Mouse (Mus musculus) myocyte (in vitro differentiated cells): ENCODE results near the gene Tsga13.

Source experiments
- CEBPB ChIP-seq: IDR thresholded peaks from 2 replicates; pipeline ENCODE4 v1.6.1; 2011; ENCODE audit warnings: mild to moderate bottlenecking, moderate library complexity; ENCODE audit not compliant: poor library complexity, insufficient read depth, severe bottlenecking
- MAX ChIP-seq: IDR thresholded peaks from one replicate; pipeline ENCODE4 v1.6.1; 2011; ENCODE audit warnings: low read depth, mild to moderate bottlenecking, control low read depth
- POLR2A ChIP-seq: IDR thresholded peaks from one replicate; pipeline ENCODE4 v1.6.1; 2011; ENCODE audit warnings: low read depth, mild to moderate bottlenecking, control low read depth, moderate library complexity; ENCODE audit not compliant: insufficient read length

- TF ChIP-seq MAX (no peak), POLR2A (no peak), CEBPB (no peak)
Observed at GRCm38 (mm10) chr6:30922821-30923220, 7.4 kb upstream of the Tsga13 start.
